Mouse (Mus musculus): ENCODE results near the gene Rsg1.
A peak's percentile ranks its signal among the peaks of the same experiment; 100 is the strongest.

Rsg1 gene

DNA sequence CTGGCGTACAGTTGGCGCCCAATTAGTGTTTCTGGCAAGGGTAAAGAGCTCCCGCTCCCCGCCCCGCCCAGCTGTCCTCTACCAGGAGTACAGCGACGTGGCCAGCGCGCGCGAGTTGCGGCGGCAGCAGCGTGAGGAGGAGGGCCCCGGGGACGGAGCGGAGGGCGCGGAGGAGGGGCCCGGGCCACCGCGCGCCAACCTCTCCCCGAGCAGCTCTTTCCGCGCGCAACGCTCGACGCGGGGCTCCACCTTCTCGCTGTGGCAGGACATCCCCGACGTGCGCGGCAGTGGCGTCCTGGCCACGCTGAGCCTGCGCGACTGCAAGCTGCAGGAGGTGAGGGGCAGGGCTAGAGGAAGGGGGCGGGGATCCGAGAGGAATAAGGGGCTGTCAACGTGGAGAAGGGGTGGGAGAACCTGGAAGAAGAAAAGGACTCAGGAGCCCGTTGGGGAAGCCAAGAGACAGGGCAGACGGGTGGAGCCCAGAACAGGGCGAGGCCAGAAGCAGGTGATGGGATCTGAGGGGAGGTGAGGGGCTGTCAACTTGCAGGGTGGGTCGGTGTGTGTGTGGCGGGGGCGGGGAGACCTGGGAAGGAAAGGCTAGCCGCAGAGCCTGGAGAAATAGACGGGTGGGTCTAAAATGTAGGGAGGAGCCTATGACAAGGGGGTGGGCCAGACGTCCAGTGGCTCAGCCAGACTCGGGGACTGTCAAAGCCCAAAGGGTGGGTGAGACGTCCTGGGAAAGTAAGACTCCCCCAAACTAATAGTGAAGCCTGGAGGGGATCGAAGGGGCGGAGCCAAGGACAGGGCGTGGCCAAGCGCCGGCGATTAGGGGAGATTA is 34.2 kb downstream of the Rsg1 start:
- DNase-seq (ENCODE audit: low spot score in 2 of 2) = peak in 1 of 2 experiments; percentile 41

DNA sequence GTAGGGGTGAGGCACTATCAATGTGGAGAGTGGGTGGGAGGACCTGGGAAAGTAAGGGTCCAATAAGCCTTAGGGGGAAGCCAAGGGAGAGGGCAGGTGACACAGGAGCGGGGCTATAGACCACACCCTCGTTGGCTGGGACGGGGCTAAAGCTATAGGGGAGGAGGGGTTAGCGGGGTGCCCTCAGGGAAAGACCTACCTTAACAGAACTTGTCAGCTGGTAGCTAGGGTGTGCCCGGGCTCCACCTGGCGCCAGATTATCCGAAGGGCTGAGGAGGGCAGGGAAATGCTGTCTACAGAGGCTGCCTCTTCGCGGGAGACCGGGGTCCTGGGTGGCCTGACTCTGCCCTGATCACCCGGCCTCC is 34.8 kb downstream of the Rsg1 start:
- no peak for DNase-seq (ENCODE audit: low spot score in 2 of 2)

DNA sequence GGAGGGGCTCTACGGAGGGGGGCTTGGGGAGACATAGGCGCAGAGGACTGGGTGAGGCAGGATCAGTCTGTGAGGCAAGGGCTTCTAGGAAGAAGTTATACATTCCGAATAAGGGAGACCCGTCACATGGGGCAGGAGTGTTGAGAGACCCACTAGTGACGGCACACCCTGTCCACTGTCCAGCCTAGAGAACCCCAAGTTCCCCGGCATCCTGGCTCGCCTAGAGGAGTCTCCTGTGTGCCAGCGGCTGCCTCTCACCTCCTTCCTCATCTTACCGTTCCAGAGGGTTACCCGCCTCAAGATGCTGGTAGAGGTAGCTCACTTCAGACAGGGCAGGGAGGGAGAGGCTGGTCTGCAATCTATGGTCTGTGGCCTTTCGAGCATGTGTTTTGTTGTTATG is 35.6 kb downstream of the Rsg1 start:
- DNase-seq (ENCODE audit: low spot score in 2 of 2) = no peak

DNA sequence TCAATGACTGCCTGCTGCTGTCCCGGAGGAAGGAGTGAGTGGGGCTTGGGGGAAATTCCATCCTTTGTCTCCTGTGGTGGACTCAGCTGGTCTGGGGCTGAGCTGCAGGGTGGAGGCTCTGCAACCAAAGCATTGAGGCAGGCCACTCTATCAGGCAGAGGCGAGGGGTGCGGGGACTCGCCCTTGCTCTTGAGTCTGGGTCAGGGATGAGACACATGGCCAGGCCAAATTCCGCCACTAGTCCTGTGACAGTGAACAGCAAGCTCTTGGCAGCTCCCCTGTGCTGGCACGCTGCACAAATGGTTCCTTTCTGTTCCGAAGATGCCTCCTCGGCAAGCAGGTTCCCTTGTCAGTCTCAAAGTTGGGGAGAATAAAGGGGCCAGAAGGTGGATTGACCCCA is 37.3 kb downstream of the Rsg1 start:
- no peak for DNase-seq (ENCODE audit: low spot score in 2 of 2)

DNA sequence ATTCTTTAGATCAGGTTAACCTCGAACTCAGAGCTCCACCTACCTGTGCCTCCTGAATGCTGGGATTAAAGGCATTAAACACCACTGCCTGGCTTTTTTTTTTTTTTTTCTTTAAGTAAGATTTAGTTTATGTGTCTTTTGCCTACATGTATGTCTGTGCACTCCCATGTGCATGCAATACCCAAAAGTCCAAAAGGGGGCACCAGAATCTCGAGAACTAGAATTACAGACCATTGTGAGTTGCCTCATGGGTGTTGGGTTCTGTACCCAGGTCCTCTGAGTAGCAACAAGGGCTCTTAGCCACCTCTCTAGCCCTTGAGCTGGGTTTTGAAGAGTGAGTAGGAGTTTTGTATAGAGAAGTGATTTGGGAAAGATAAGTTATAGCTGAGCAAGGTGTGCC is 38.9 kb downstream of the Rsg1 start:
- no peak for DNase-seq (ENCODE audit: low spot score in 2 of 2)

DNA sequence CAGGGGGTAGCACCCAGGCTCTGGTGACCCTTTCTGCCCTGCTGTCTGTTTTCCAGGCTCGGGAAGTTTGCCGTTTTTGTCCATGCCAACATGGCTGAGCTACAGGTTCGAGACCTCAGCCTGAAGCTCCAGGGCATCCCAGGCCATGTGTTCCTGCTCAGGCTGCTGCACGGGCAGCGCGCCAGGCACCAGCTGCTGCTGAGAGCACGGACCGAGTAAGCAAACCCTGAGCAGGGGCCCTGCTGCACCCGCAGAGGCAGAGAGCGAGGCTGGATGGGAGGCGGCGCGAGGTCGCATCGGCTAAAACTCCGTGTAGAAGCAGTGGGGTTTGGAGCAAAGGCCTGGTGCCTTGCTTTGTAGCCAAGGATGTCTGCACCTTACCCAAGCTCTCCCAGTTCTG is 40.5 kb downstream of the Rsg1 start:
- DNase-seq (ENCODE audit: low spot score in 2 of 2) = peak in 1 of 2 experiments; percentile 53

DNA sequence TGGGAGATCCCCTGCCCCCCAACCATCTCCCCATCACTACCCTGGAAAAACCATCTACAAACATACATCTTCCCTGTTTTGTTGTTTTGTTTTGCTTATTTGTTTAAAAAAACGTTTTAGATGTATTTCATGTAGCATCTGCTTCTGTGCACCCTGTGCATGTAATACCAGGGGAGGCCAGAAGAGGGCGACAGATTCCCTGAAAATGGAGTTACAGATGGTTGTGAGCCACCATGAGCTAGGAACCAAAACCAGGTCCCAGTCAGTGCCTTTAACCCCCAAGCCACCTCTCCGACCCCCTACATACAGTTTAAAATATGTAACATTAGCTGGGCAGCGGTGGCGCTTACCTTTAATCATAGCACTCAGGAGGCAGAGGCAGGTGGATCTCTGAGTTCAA is 43.7 kb downstream of the Rsg1 start:
- DNase-seq (ENCODE audit: low spot score in 2 of 2) = no peak

DNA sequence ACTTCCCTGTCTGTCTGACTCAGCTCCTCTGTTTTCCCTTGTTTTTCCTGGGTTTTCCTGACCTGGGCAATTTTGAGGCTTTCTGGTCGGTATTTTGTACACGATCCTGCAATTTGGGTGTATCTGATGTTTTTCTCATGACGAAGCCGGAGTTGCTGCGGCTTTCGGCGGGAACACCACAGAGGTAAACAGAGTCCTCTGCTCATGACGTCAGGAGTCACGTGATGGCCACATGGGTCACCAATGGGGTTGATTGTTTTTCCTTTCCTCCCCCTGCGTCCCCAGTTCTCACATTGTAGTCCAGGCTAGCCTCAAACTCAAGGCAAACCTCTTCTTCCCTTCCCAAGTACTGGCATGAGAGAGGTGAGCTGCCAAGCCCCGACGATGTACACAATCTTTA is 45.7 kb downstream of the Rsg1 start:
- no peak for DNase-seq (ENCODE audit: low spot score in 2 of 2)

DNA sequence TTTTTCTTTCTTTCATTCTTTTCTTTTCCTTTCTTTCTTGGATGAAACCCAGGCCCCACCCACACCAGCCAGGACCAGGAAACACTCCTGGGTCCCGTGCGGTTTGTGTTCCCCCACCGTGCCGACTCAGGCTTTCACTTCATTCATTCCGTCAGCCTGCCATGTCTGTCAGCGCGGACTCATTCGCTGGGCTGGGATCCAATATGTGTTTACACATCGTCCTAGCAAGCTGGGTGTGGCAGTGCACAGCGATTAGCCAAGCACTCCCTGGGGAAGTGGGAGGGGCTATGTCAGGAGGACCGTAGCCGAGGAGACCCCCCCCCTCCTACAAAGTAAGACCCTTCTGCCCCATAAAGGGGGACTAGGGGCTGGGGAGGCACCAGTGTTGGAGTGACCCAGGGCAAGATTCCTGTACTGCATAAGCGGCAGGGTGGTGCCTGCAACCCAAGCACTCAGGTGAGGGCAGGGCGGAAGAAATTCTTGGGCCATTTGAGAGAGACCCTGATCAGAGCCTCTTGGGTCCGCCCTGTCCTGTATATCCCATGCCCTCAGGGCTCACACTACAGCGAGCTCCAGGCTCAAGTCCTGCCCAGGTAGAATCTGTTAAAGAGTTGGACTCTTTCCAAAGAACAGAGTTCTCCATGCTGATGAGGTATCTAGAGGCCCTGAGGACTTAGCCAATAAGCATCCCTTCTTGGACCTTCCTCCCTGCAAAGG is 46.4 kb downstream of the Rsg1 start:
- no peak for DNase-seq (ENCODE audit: low spot score in 2 of 2)

DNA sequence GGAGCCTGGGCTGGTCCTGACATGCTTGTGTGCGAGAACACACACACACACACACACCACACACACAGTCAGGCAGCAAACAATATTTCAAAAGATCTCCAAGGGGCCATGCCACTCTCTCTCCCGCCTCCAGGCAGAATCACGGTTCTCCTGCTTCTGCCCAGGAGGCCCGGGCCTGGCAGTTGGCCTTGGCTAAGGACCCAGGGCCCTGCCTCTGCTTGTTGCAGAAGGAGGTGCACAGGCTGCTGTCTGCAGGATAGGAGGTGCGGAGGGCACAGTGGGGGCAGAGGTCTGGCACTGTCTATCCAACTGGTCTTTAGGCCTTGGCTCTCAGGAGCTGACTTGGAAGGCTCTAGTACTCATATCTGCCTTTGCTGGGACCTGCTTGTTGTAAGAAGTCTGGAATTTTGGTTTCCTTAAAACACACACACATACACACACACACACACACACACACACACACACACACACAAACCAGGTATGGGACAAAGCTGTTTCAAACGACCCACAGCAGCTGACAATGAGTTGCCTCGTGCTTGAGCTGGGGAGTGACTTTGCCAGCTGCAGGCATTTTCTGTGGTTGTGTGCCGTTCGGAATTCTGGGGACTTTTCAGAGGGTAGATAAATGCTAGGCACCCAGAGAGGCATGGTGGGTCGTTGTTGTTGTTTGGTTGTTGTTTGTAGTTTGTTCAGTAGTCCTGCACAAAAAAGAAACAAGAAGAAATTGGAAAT is 49.3 kb downstream of the Rsg1 start:
- DNase-seq (ENCODE audit: low spot score in 2 of 2) = no peak

DNA sequence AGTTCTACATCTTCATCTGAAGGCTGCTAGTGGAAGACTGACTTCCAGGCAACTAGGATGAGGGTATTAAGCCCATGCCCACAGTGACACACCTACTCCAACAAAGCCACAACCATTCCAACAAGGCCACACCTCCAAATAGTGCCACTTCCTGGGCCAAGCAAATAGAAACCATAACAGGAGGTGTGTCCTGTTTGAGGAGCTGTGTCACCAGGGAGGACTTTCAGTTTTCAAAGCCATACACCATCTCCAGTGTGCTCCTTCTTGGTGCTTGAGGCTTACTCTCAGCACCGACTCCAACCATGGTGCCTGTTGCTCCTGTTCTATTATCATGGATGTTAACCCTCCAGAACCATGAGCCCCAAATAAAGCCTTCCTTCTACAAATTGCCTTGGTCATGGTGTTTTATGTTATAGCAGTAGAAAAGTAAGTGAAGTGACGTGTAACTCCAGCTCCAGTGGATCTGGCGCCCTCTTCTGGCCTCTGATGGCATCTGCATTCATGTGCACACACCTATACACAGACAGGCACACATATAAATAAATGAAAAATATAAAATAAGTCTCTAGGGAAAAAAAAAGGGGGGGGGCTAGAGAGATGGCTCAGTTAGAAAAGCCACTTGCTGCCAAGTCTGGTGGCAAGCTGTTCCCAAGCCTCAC is 52.4 kb downstream of the Rsg1 start:
- DNase-seq (ENCODE audit: low spot score in 2 of 2) = no peak

DNA sequence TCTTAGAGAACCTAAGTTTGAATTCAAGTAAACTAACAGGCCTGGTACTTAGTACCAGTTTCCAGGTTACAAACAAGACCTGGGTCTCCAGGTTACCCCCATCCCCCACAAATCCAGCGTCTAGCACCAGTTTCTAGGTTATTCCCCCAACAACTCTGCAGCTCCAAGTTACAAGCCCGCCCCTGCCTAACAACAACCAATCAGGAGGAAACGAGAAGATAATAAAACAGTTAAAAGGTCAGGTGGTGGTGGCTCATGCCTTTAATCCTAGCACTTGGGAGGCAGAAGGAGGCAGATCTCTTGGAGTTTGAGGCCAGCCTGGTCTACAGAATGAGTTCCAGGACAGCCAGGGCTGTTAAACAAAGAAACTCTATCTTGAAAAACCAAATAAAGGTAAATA is 53.5 kb downstream of the Rsg1 start:
- no peak for DNase-seq (ENCODE audit: low spot score in 2 of 2)

DNA sequence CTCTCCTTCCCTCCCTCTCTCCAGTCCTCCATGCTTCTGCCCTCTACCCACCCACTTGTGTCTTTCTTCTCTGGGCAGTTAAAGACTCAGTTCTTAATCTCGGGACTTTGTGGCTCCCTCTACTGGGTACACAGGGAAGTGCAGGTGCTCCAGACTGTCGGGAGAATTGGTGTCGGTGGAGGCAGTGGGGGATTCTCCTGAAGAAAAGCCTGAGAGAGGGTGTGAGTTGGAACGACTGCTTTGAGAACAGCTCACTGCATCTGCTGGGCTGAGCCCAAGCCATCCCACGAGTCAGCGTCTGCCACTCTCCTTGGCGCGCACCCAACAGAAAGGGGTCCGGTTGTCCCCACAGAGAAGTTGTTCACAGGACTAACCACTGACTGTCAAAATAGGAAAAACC is 54.1 kb downstream of the Rsg1 start:
- DNase-seq (ENCODE audit: low spot score in 2 of 2) = peak; percentile 84 to 86

DNA sequence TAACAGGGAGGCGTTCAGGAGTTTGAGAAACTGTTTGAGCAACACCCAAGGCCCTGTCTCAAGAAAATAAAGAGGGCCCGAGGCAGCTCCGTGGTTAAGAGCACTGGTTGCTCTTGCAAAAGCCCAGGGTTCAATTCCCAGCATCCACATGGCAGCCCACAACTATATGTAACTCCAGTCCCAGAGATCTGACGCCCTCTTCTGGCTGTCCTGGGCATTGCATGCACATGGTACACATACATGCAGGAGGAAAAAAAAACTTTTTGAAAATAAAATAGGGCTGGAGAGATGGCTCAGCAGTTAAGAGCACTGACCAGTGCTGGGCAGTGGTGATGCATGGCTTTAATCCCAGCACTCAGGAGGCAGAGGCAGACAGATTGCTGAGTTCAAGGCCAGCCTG is 54.6 kb downstream of the Rsg1 start:
- no peak for DNase-seq (ENCODE audit: low spot score in 2 of 2)

DNA sequence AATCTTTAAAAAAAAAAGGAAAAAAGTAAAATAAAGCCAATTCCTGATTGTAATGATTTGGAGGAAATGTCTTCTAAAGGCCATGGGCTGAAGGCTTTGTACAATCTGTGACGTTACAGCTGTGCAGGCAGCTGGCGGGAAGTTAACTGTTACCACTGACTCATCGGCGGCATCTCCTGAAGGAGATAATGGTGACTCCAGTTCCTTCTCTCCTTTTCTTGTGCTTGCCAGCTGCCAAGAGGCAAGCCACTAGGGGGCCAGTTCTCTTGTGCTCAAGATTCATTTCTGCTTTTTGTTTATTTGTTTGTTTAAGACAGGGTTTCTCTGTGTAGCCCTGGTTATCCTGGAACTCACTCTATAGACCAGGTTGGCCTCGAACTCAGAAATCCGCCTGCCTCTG is 55.3 kb downstream of the Rsg1 start:
- DNase-seq (ENCODE audit: low spot score in 2 of 2) = no peak

DNA sequence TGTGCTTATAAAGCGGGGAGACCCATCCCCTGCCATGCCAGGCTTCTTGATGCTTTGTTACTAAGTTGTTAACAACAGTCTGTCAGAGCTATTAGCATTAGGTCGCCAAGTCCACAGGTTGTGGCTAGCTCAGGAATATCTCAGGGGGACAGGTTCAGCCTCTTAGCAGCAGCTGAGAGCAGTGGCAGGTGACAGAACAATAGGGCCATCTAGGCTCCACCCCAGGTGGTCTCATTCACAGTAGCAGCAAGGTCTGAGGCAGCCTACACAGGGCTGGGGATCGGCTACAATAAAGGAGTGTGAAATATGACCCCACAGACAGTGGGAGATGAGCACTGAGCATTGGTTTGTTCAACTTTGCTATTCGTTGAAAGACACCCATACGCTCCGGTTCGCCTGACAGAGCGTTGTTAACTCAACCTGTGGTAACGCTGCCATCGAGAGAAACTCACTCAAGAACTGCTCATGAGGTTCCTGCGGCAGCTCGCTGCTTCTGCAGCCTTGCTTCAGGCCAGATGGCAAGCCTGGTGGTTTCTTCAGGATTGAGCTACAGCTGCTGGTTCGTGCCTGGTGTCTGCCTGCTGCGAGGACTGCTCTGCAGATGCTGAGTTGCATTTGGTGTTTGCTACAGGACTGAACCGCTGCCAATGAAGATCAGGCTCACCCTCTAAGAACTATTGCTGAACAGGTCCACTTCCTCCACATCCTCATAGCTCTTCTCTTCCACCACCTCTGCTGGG is 56.6 kb downstream of the Rsg1 start:
- DNase-seq (ENCODE audit: low spot score in 2 of 2) = no peak

DNA sequence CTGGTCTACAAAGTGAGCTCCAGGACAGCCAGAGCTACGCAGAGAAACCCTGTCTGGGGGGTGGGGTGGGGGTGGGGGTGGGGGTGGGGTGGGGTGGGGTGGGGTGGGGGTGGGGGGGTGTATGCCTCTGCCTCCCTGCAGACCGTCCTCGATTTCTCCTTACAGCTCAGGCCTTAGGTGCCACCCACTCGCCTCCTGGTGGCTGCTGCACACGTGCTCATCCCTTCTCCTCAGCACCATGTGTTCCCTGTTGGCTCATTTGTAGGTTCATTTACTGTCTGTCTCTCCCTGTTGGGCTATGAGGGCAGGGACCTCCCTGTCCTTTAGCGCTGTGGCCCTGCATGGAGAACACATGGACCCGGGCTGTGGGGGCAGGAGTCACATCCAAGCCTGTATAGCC is 57.5 kb downstream of the Rsg1 start:
- DNase-seq (ENCODE audit: low spot score in 2 of 2) = no peak

DNA sequence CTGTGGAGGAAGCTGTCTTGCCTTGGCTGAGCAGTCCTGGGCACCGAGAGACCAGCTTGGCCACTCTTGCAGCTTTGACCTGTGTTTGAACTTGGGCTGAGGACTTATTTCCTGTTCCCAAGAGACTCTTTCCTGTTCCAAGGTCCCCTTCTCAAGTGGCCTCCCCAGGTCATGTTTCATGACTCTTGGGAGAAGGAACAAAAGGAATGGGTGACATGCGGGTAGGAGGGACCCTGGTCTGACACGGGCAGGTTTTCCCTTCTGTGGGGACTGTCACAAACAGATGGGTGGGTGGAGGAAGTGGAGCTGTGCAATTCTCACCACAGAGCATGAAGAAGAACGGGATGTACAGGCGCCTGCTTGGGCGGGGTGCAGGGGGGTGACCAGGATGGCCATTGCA is 58.0 kb downstream of the Rsg1 start:
- no peak for DNase-seq (ENCODE audit: low spot score in 2 of 2)

DNA sequence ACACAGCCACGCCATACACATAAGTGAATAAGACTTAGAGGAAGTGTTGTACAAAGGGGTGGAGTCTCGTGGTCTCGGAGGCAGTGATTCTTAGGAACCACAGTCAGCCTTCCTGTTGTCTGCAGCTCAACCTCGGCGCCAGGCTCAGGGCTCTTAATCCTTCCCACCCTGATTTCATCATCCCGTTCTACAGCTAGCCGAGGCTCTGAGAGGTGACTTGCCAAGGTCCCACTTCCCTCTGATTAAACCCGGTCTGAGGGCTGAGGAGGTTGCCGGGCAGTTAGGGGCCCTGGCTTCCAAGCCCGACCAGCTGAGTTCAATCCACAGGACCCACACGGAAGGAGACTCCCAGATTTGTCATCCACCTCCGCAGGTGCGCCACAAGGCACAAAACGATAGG is 59.1 kb downstream of the Rsg1 start:
- DNase-seq (ENCODE audit: low spot score in 2 of 2) = no peak

DNA sequence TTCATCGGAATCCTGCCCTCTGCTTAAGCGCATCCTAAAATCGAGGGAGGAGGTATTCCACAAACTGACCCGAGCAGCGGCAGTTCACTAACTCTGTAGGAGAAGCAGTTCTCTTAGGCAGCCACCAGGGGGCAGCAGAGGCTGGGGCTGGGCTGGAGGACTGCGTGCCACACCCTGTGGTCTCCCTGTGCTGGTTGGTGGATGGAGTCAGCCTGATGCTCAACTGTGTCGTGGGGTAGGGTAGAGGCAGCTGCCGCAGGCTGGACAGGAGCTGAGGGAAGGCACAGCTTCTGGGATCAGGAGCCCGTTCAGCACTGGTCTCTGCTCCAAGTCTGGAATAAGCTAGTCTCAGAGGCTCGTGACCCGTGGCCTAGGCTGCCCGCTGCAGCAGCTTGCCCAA is 59.5 kb downstream of the Rsg1 start:
- peak; percentile 77 to 88 for DNase-seq (ENCODE audit: low spot score in 2 of 2)

DNA sequence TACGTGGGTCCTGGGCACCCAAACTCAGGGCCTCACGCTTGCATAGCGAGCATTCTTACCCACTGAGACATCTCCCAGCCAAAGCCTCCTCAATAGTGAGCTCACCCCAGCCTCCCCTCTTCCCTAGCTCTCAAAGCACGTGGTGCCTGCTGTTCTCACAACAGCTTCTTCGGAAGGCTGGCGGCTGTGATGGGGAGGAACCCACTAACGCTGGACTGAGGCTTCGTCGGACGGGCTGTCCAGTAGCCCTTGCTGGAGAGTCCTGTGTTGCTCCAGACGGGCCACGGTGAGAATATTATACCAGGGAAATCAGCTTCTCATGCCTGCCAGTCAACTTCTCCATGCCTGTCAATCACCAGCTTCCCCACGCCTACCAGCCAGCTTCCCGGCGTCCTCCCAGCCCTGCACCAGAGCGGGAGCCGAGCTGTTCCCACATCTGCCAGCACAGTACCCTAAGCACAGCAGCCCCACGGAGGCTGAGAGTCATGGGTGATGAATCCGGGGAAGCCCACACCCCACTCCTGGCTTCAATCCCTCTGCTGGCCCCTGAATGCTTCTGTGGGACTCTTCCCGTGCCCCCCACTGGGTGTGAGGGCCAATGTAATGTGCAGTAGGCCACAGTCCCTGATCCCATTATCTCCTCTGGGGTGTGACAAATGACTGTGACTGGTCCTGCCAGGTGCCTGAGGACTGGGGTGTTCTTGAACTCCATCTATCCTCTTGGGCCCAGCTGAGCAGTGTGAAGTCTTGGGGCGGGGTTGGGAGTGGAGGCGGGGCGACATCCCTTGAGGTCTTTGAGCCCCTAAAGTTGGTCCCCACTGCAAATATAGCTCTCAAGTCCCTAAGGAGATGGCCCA is 61.0 kb downstream of the Rsg1 start:
- DNase-seq (ENCODE audit: low spot score in 2 of 2) = peak in 1 of 2 experiments; percentile 50

Measured in right cerebral cortex, postnatal 10 days (tissue).